Mouse (Mus musculus) neural tube, embryonic 12.5 days (tissue): ENCODE measurements at regions not wholly inside any gene's neighbourhood (a gene's known extent, or its start where the extent isn't known, plus 50 kb on each side); places are given as distances from the start of the nearest gene placed in this dataset.

Source experiments
- ATAC-seq: fragments of 200-750 bp; cut with Nextera tagmentation; 2 replicates; pipeline ENCODE4 v1.8.0; 2017; ENCODE audit warnings: low read depth, mild to moderate bottlenecking, moderate TSS enrichment, moderate library complexity; ENCODE audit not compliant: low FRiP score
- H3K27ac ChIP-seq: fragments of 300-500 bp; sonication (generic); 2 replicates; pipeline ENCODE4 v1.5.1; 2016
- H3K27me3 ChIP-seq: fragments of 300-500 bp; sonication (generic); replicated peaks from 2 replicates; pipeline ENCODE4 v1.6.1; 2016; ENCODE audit warnings: mild to moderate bottlenecking
- H3K36me3 ChIP-seq: fragments of 300-500 bp; sonication (generic); 2 replicates; pipeline ENCODE4 v1.6.1; 2016; ENCODE audit warnings: mild to moderate bottlenecking
- H3K4me1 ChIP-seq: fragments of 300-500 bp; sonication (generic); 2 replicates; pipeline ENCODE4 v1.6.1; 2016
- H3K4me2 ChIP-seq: fragments of 300-500 bp; sonication (generic); replicated peaks from 2 replicates; pipeline ENCODE4 v1.6.1; 2016; ENCODE audit warnings: mild to moderate bottlenecking
- H3K4me3 ChIP-seq: fragments of 300-500 bp; sonication (generic); 2 replicates; pipeline ENCODE4 v1.5.1; 2016
- H3K9ac ChIP-seq: fragments of 300-500 bp; sonication (generic); 2 replicates; pipeline ENCODE4 v1.6.1; 2016; ENCODE audit warnings: mild to moderate bottlenecking
- H3K9me3 ChIP-seq: fragments of 300-500 bp; sonication (generic); 2 replicates; pipeline ENCODE4 v1.6.1; 2016; ENCODE audit warnings: mild to moderate bottlenecking
- WGBS: fragments of 180-500 bp; shearing (Covaris S2); methylation state at CpG from one replicate; pipeline ENCODE4 v1.1.7; 2016; 5-methylcytosine and 5-hydroxymethylcytosine counted together

DNA sequence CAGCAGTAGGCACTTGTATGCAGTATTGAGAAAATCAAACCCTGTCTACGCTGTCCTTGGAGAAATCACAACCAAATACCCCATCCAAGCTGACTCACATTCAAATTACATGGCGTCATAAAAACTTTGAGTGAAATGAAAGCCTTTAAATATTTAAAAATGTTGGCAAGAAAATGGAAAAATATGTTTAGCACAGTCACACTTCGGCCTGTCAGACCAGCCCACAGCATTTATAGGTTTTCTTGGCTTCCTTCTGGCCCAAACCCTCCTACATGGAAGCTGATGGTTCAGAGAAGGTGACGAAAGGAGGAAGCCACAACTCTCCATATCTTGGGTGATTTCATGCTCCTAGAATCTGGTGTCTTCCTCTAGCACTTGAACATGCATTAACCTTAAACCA lies 240.9 kb upstream of the Gm5148 start:
- H3K4me2 ChIP-seq, result no peak overlapping the region
- no peak overlapping the region for H3K4me3 ChIP-seq
- H3K4me1 ChIP-seq, result no peaks in the 10 kb centered on the region
- no peaks in the 10 kb centered on the region for H3K36me3 ChIP-seq
- no peak overlapping the region for H3K9ac ChIP-seq
- no peak overlapping the region for H3K27ac ChIP-seq
- H3K27me3 ChIP-seq, result no peaks in the 10 kb centered on the region
- no peak for ATAC-seq
- WGBS, result 94% methylated on average over 4 of the region's 4 CpGs
- H3K9me3 ChIP-seq, result no peaks in the 10 kb centered on the region

DNA sequence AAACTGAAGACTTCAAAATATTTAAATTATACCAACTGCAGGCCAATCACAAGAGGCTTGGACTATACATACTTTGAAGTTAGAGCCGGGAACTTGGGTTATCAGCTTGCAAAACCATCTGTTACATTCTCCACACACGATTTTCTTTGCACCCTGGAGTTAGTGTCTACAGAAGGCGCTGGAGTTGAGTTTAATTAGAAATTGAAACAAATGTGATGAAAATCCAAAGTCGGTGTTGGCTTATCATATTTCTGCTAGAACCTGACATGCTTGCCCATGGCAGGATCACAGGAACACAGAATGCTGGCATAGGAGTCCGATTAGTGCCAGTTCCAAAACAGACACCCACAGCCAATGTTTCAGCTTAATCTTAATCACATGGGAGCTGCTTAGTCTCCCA lies 239.8 kb upstream of the Gm5148 start:
- no peak for ATAC-seq
- H3K27me3 ChIP-seq, result no peaks in the 10 kb centered on the region
- no peak overlapping the region for H3K4me2 ChIP-seq
- H3K4me1 ChIP-seq, result no peaks in the 10 kb centered on the region
- H3K9me3 ChIP-seq, result no peaks in the 10 kb centered on the region
- H3K36me3 ChIP-seq, result no peaks in the 10 kb centered on the region
- 83% methylated on average over 5 of the region's 5 CpGs for WGBS
- H3K9ac ChIP-seq, result no peak overlapping the region
- no peak overlapping the region for H3K4me3 ChIP-seq
- no peak overlapping the region for H3K27ac ChIP-seq

DNA sequence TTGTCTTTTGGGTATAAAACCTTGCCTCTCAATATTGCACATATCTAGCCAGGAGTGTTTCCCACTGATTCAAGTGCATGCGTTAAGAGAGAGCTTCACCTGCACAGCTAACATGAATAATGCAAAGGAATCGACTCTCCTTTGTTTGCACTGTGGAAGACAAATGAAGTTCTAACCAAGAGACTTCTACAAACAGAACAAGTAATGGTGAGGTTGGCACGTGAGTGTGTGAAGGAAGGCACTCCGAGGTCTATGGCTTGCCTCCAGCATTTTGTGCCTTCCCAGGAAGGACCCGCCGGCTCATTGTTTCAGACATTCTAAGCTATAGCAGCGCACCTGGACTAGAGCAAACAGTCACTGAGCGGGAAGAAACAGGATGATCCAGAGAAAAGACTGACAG lies 238.5 kb upstream of the Gm5148 start:
- ATAC-seq, result no peak
- WGBS, result 86% methylated on average over 8 of the region's 8 CpGs
- H3K36me3 ChIP-seq, result no peaks in the 10 kb centered on the region

DNA sequence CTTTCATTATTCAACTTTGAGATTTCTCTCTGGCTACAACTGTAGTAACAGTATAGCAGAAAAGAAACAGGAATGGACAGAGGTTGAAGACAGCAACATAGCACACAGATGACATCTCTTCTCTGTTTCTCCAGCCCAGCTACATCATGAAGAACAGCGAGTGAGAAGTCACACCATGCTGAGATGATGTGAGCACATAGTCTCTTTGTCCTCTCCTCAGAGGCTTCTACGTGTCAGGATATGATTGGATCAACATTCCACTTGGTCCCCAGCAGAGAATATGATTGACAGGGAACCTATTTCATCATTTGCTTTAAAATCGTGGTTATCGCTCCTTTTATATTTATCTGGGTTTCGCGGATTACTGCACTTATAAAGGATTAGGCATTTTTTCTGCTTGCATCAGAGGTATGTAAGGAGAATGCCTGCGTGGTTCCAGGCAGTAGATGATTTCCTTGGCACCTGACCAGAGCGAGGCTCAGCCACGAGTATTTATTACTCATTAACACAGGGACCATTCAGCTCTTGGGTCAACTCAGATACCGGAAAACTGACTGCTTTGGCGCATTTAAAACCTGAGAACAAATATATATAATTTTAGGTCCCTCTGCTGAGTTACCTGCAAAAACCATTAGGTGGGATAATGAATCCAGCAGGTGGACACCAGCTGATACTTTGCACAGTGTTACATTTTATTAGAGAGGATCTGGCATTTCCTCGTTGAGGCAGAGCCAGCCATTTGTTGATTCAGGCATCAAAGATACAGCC lies 237.9 kb upstream of the Gm5148 start:
- Histone ChIP-seq H3K27me3 (no peaks in the 10 kb centered on the region), H3K9ac (no peak overlapping the region), H3K27ac (no peak overlapping the region), H3K4me1 (no peaks in the 10 kb centered on the region), H3K36me3 (no peaks in the 10 kb centered on the region), H3K4me2 (no peak overlapping the region), H3K4me3 (no peak overlapping the region), H3K9me3 (no peaks in the 10 kb centered on the region)
- 75% methylated on average over 12 of the region's 12 CpGs for WGBS
- no peak for ATAC-seq

More for the DNA sequence above, 238.5 kb upstream of the Gm5148 start:
- no peaks in the 10 kb centered on the region for H3K27me3 ChIP-seq
- no peak overlapping the region for H3K4me2 ChIP-seq
- no peaks in the 10 kb centered on the region for H3K4me1 ChIP-seq
- no peaks in the 10 kb centered on the region for H3K9me3 ChIP-seq
- no peak overlapping the region for H3K9ac ChIP-seq
- H3K27ac ChIP-seq, result no peak overlapping the region
- H3K4me3 ChIP-seq, result no peak overlapping the region

DNA sequence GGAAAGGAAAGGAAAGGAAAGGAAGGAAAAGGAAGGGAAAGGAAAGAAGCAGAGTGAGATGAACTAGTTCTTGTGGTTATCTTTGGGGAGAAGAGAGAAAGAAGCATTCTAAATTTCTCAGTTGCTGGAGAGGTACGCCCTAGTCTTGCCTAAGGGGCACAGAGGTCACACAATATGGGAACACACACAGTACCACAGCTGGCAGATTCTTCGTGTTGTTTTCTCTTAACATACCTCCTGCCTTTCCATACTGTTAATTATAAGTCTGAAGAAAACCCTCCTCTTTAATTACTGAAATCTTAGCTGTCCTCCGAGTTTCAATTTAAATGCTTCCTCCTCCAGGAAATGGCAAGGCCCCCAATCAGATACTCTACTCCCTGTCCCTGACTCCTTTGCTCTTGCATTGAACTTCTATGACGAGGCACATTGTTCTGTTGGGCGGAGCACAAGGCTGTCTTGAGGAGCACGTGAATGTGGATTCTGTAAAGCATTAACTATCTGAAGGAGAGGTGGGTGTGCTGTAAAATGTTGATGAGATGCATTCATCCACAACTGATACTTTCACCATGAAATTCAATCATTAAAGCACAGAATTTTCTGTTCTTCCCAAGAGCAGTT lies 234.2 kb upstream of the Gm5148 start:
- Histone ChIP-seq H3K9me3 (no peaks in the 10 kb centered on the region), H3K4me2 (no peak overlapping the region), H3K9ac (no peak overlapping the region), H3K27ac (no peak overlapping the region), H3K4me1 (no peaks in the 10 kb centered on the region), H3K36me3 (no peaks in the 10 kb centered on the region), H3K27me3 (no peaks in the 10 kb centered on the region), H3K4me3 (no peak overlapping the region)
- ATAC-seq, result no peak
- WGBS, result 57% methylated on average over 6 of the region's 6 CpGs

DNA sequence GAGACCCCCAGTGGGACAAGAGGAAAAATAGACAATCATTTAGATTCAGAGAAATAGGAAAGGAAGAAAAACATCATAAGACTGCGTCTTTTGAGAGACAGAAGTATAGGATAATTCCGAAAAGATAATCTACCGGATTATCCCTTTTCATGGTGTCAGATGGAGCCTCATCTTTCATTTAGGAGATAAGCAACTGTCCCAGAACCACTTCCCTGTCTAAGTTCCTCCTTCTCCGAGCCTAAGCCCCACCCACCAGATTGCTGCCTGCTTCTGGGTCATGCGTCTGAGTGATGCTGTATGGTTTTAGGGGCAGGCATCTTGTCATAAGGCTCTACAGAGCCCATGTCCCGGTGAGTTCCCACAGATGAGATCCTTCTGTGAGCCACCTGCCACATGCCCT lies 232.3 kb upstream of the Gm5148 start:
- Histone ChIP-seq H3K27me3 (no peaks in the 10 kb centered on the region), H3K4me2 (no peak overlapping the region), H3K9me3 (no peaks in the 10 kb centered on the region), H3K9ac (no peak overlapping the region), H3K27ac (no peak overlapping the region), H3K4me3 (no peak overlapping the region), H3K4me1 (no peaks in the 10 kb centered on the region), H3K36me3 (no peaks in the 10 kb centered on the region)
- no peak for ATAC-seq
- WGBS, result 90% methylated on average over 6 of the region's 6 CpGs

DNA sequence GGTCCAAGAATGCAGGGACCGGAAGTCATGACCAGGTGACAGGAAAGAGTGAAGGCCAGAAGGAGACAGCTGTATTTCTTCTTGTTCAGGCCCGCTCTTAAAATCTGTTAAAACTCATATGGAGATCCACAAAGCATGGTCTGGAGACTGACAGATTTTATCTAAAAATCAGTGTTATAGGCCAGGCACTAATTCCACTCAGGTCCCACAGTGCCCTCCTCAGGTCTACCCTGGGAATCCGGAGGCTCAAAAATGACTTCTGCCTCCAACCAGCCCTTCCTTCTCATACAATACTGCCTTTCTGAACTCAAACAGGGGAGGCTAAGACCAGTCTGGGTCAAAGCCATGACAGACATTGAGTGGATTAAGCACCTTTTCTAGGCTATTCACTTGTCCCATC lies 228.6 kb upstream of the Gm5148 start:
- WGBS, result 77% methylated on average over 3 of the region's 3 CpGs
- H3K4me2 ChIP-seq, result no peak overlapping the region
- ATAC-seq, result no peak
- H3K4me1 ChIP-seq, result no peaks in the 10 kb centered on the region
- no peak overlapping the region for H3K27ac ChIP-seq
- no peak overlapping the region for H3K4me3 ChIP-seq
- no peaks in the 10 kb centered on the region for H3K9me3 ChIP-seq
- H3K27me3 ChIP-seq, result no peaks in the 10 kb centered on the region
- no peaks in the 10 kb centered on the region for H3K36me3 ChIP-seq
- no peak overlapping the region for H3K9ac ChIP-seq

DNA sequence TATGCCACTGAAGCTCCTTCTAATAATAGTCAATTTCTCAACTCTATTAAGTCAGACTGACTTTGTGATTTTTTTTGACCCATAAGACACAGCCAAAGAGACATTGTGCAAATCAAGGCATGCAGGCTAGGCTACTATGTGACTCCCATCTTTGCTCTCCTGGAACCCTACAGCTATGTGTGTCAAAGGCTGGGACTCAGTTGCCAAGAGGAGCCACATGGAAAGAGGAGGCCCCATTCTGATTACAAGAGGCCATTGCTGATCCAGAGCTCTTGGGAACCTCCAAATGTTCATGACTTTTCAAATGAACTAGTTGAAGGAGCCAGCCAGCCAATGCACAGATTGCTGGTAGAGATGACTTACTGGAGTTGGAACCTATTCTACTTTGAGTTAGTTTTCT lies 228.0 kb upstream of the Gm5148 start:
- H3K4me2 ChIP-seq, result no peak overlapping the region
- H3K36me3 ChIP-seq, result no peaks in the 10 kb centered on the region
- no peak for ATAC-seq
- no peak overlapping the region for H3K27ac ChIP-seq
- H3K9ac ChIP-seq, result no peak overlapping the region
- no peaks in the 10 kb centered on the region for H3K9me3 ChIP-seq
- H3K4me3 ChIP-seq, result no peak overlapping the region
- no peaks in the 10 kb centered on the region for H3K27me3 ChIP-seq
- no peaks in the 10 kb centered on the region for H3K4me1 ChIP-seq

DNA sequence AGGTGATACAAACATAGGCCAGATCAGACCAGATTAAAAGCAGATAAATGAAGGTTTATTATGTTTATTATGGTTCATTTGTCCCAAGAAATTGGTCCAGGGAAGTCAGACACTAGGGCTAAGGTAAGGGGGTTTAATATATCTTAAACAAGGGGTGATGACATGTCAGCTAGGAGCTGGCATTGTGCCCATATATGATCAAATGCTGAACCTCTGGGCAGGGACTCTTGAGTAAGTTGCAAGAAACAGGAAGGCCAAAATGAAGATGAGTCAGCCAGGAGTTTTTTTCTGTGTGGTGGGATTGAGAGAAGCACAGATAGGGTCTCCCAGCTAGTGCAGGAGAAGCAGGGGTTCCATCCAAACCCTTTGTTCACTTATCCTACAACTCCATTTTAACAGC lies 219.4 kb upstream of the Gm5148 start:
- Histone ChIP-seq H3K9ac (no peak overlapping the region), H3K36me3 (no peaks in the 10 kb centered on the region), H3K27ac (no peak overlapping the region), H3K4me2 (no peak overlapping the region), H3K9me3 (no peaks in the 10 kb centered on the region), H3K4me3 (no peak overlapping the region), H3K27me3 (no peaks in the 10 kb centered on the region), H3K4me1 (no peaks in the 10 kb centered on the region)
- ATAC-seq, result no peak

DNA sequence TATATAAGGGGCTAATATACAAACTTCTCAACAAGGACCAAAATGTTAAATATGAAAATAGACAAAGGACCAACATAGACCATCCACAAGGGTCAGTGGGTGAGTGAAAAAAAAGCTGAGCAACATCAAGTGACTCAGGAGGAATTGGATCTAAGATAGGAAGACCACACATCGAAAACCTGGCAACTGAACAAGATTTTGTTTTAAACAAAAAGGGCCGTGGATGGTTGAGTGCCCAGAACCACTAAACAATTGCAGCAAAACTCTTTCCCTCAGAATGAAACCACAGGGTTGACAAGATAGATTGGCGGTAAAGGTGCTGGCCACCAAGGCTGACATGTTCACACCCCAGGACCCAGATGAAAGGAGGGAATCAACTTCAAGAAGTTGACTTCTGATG lies 215.7 kb upstream of the Gm5148 start:
- WGBS, result 89% methylated on average over 3 of the region's 3 CpGs
- no peak for ATAC-seq
- H3K4me2 ChIP-seq, result no peak overlapping the region
- no peak overlapping the region for H3K4me3 ChIP-seq
- no peaks in the 10 kb centered on the region for H3K36me3 ChIP-seq
- peaks cover 13% of the 10 kb centered on the region for H3K4me1 ChIP-seq
- H3K27me3 ChIP-seq, result no peaks in the 10 kb centered on the region
- no peak overlapping the region for H3K9ac ChIP-seq
- no peak overlapping the region for H3K27ac ChIP-seq
- H3K9me3 ChIP-seq, result no peaks in the 10 kb centered on the region

DNA sequence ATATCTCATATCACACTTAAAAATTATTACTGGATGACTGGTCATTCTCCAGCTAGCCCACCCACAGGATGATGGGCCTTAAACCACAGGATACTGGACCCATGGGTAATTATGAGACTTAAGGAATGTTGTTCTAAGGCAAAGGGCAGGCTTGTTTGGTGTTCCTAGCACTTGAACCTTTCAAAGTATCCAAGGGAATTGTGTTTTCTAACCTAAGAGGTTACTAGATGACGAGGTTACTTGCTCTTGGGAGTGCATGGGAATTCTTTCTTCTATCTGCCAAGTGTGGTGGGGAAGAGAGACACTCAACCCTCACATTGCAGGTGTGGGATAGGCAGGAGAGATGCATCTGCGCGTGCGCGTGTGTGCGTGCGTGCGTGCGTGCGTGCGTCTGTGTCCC lies 214.6 kb upstream of the Gm5148 start:
- Histone ChIP-seq H3K4me3 (no peak overlapping the region), H3K36me3 (no peaks in the 10 kb centered on the region), H3K27me3 (no peaks in the 10 kb centered on the region), H3K4me2 (no peak overlapping the region), H3K27ac (no peak overlapping the region), H3K9ac (no peak overlapping the region), H3K4me1 (peaks cover 14% of the 10 kb centered on the region), H3K9me3 (no peaks in the 10 kb centered on the region)
- 93% methylated on average over 11 of the region's 11 CpGs for WGBS
- no peak for ATAC-seq

DNA sequence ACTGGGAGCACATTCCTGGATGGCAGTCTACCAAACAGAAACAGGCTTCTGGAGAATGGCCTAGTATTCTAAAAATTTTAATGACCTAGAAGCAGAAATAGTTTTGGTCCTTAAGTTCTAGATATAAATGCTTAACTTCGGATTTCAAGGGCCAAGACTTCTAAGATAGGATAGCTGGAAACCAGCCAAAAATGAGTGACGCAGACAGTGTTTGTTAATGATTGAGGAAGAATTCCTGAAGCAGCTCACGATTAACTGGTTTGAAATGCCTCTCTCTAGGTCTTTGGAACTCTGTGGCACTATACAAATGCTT lies 213.9 kb upstream of the Gm5148 start:
- 67% methylated on average over 3 of the region's 3 CpGs for WGBS
- ATAC-seq, result no peak

More for the DNA sequence above, 213.9 kb upstream of the Gm5148 start:
- Histone ChIP-seq H3K27me3 (no peaks in the 10 kb centered on the region), H3K9ac (no peak overlapping the region), H3K36me3 (no peaks in the 10 kb centered on the region), H3K4me3 (no peak overlapping the region), H3K4me2 (no peak overlapping the region), H3K27ac (no peak overlapping the region), H3K4me1 (peaks cover 14% of the 10 kb centered on the region), H3K9me3 (no peaks in the 10 kb centered on the region)
